Mouse (Mus musculus): ENCODE measurements around the gene 4930467E23Rik. TPM values are rescaled to one million over a fixed set of nuclear protein-coding genes. Genes with fewer than 3 reads are reported as not detected.
"Not testable (repeated sequence)": the region's sequence is repeated elsewhere in the genome, so short reads cannot be mapped to it uniquely, and the experiment has no call there.

4930467E23Rik gene
- polyA plus RNA-seq, 1 experiment, result not detected

GRCm38 (mm10) chr8:19719513-19719912 is 9.9 kb upstream of the 4930467E23Rik start:
- H3K4me1 ChIP-seq (ENCODE audit: control insufficient read depth, insufficient read depth, low read length); H3K27ac ChIP-seq (ENCODE audit: insufficient read depth, low read depth, low read length); H3K4me3 ChIP-seq (ENCODE audit: insufficient read depth, low read depth, low read length): not testable (repeated sequence)
- 63% methylated on average over 3 of the region's 3 CpGs for WGBS

- H3K4me3 ChIP-seq (ENCODE audit: insufficient read depth, low read depth, low read length); H3K4me1 ChIP-seq (ENCODE audit: control insufficient read depth, insufficient read depth, low read length); H3K27ac ChIP-seq (ENCODE audit: insufficient read depth, low read depth, low read length): not testable (repeated sequence)
- 63% methylated on average over 2 of the region's 2 CpGs for WGBS
Observed at GRCm38 (mm10) chr8:19724871-19725270, 4.5 kb upstream of the 4930467E23Rik start.

- H3K4me1 ChIP-seq (ENCODE audit: control insufficient read depth, insufficient read depth, low read length); H3K4me3 ChIP-seq (ENCODE audit: insufficient read depth, low read depth, low read length); H3K27ac ChIP-seq (ENCODE audit: insufficient read depth, low read depth, low read length): not testable (repeated sequence)
Observed at GRCm38 (mm10) chr8:19751773-19752172, 22.4 kb downstream of the 4930467E23Rik start.

GRCm38 (mm10) chr8:19754178-19754577 is 24.8 kb downstream of the 4930467E23Rik start:
- 49% methylated on average over 3 of the region's 3 CpGs for WGBS

GRCm38 (mm10) chr8:19754961-19755360 is 25.6 kb downstream of the 4930467E23Rik start:
- 72% methylated on average over 3 of the region's 3 CpGs for WGBS

More at GRCm38 (mm10) chr8:19754178-19754577, 24.8 kb downstream of the 4930467E23Rik start:
- H3K4me1 ChIP-seq (ENCODE audit: control insufficient read depth, insufficient read depth, low read length); H3K27ac ChIP-seq (ENCODE audit: insufficient read depth, low read depth, low read length); H3K4me3 ChIP-seq (ENCODE audit: insufficient read depth, low read depth, low read length): not testable (repeated sequence)

GRCm38 (mm10) chr8:19761660-19762059 is 32.3 kb downstream of the 4930467E23Rik start:
- H3K27ac ChIP-seq (ENCODE audit: insufficient read depth, low read depth, low read length); H3K4me1 ChIP-seq (ENCODE audit: control insufficient read depth, insufficient read depth, low read length); H3K4me3 ChIP-seq (ENCODE audit: insufficient read depth, low read depth, low read length): not testable (repeated sequence)
- WGBS, result 86% methylated on average over 5 of the region's 5 CpGs

More at GRCm38 (mm10) chr8:19754961-19755360, 25.6 kb downstream of the 4930467E23Rik start:
- not testable (repeated sequence) for H3K4me1 ChIP-seq (ENCODE audit: control insufficient read depth, insufficient read depth, low read length); H3K27ac ChIP-seq (ENCODE audit: insufficient read depth, low read depth, low read length); H3K4me3 ChIP-seq (ENCODE audit: insufficient read depth, low read depth, low read length)

GRCm38 (mm10) chr8:19762860-19763592 is 33.6 kb downstream of the 4930467E23Rik start:
- WGBS, result 61% methylated on average over 4 of the region's 4 CpGs
- not testable (repeated sequence) for H3K4me1 ChIP-seq (ENCODE audit: control insufficient read depth, insufficient read depth, low read length); H3K4me3 ChIP-seq (ENCODE audit: insufficient read depth, low read depth, low read length); H3K27ac ChIP-seq (ENCODE audit: insufficient read depth, low read depth, low read length)

GRCm38 (mm10) chr8:19765531-19765930 is 36.2 kb downstream of the 4930467E23Rik start:
- H3K27ac ChIP-seq (ENCODE audit: insufficient read depth, low read depth, low read length); H3K4me3 ChIP-seq (ENCODE audit: insufficient read depth, low read depth, low read length); H3K4me1 ChIP-seq (ENCODE audit: control insufficient read depth, insufficient read depth, low read length): not testable (repeated sequence)

GRCm38 (mm10) chr8:19773461-19773860 is 44.1 kb downstream of the 4930467E23Rik start:
- 83% methylated on average over 4 of the region's 4 CpGs for WGBS
- H3K4me3 ChIP-seq (ENCODE audit: insufficient read depth, low read depth, low read length); H3K4me1 ChIP-seq (ENCODE audit: control insufficient read depth, insufficient read depth, low read length); H3K27ac ChIP-seq (ENCODE audit: insufficient read depth, low read depth, low read length): not testable (repeated sequence)

GRCm38 (mm10) chr8:19776311-19776710 is 46.9 kb downstream of the 4930467E23Rik start:
- H3K4me3 ChIP-seq (ENCODE audit: insufficient read depth, low read depth, low read length); H3K4me1 ChIP-seq (ENCODE audit: control insufficient read depth, insufficient read depth, low read length); H3K27ac ChIP-seq (ENCODE audit: insufficient read depth, low read depth, low read length): not testable (repeated sequence)

GRCm38 (mm10) chr8:19777500-19777899 is 48.1 kb downstream of the 4930467E23Rik start:
- not testable (repeated sequence) for H3K4me1 ChIP-seq (ENCODE audit: control insufficient read depth, insufficient read depth, low read length)

GRCm38 (mm10) chr8:19778126-19778525 is 48.8 kb downstream of the 4930467E23Rik start:
- not testable (repeated sequence) for H3K4me3 ChIP-seq (ENCODE audit: insufficient read depth, low read depth, low read length); H3K27ac ChIP-seq (ENCODE audit: insufficient read depth, low read depth, low read length); H3K4me1 ChIP-seq (ENCODE audit: control insufficient read depth, insufficient read depth, low read length)
- WGBS, result 49% methylated on average over 1 of the region's 1 CpGs

More at GRCm38 (mm10) chr8:19777500-19777899, 48.1 kb downstream of the 4930467E23Rik start:
- 38% methylated on average over 2 of the region's 2 CpGs for WGBS
- not testable (repeated sequence) for H3K27ac ChIP-seq (ENCODE audit: insufficient read depth, low read depth, low read length); H3K4me3 ChIP-seq (ENCODE audit: insufficient read depth, low read depth, low read length)

- 91% methylated on average over 8 of the region's 8 CpGs for WGBS
- H3K4me3 ChIP-seq (ENCODE audit: insufficient read depth, low read depth, low read length); H3K4me1 ChIP-seq (ENCODE audit: control insufficient read depth, insufficient read depth, low read length); H3K27ac ChIP-seq (ENCODE audit: insufficient read depth, low read depth, low read length): not testable (repeated sequence)
Observed at GRCm38 (mm10) chr8:19778891-19779290, 49.5 kb downstream of the 4930467E23Rik start.

- H3K4me3 ChIP-seq (ENCODE audit: insufficient read depth, low read depth, low read length); H3K27ac ChIP-seq (ENCODE audit: insufficient read depth, low read depth, low read length); H3K4me1 ChIP-seq (ENCODE audit: control insufficient read depth, insufficient read depth, low read length): not testable (repeated sequence)
- 96% methylated on average over 4 of the region's 4 CpGs for WGBS
Observed at GRCm38 (mm10) chr8:19780212-19780611, 50.8 kb downstream of the 4930467E23Rik start.

GRCm38 (mm10) chr8:19780658-19781057 is 51.3 kb downstream of the 4930467E23Rik start:
- not testable (repeated sequence) for H3K4me3 ChIP-seq (ENCODE audit: insufficient read depth, low read depth, low read length); H3K27ac ChIP-seq (ENCODE audit: insufficient read depth, low read depth, low read length); H3K4me1 ChIP-seq (ENCODE audit: control insufficient read depth, insufficient read depth, low read length)

Data from olfactory bulb, adult 2 months (tissue).